Mouse (Mus musculus) myocyte (in vitro differentiated cells): ENCODE measurements around the gene Chaf1b. TPM values are rescaled to one million over a fixed set of nuclear protein-coding genes. Genes with fewer than 3 reads are reported as not detected.

Experiments
- H3K27me3 ChIP-seq: one replicate; pipeline ENCODE4 v1.6.1; 2011; ENCODE audit not compliant: control insufficient read depth, insufficient read depth, insufficient read length
- H3K36me3 ChIP-seq: one replicate; pipeline ENCODE4 v1.6.1; 2011; ENCODE audit not compliant: control insufficient read depth, insufficient read depth
- H3K4me2 ChIP-seq: one replicate; pipeline ENCODE4 v1.6.1; 2011; ENCODE audit warnings: low read depth, control low read depth
- H3K4me3 ChIP-seq: one replicate; pipeline ENCODE4 v1.5.1; 2011; ENCODE audit warnings: mild to moderate bottlenecking, control low read depth, moderate library complexity
- H3K79me2 ChIP-seq: one replicate; pipeline ENCODE4 v1.6.1; 2011; ENCODE audit not compliant: control insufficient read depth, insufficient read depth
- H3ac ChIP-seq: one replicate; pipeline ENCODE4 v1.6.1; 2011; ENCODE audit not compliant: control insufficient read depth, insufficient read length
- CEBPB ChIP-seq: IDR thresholded peaks from 2 replicates; pipeline ENCODE4 v1.6.1; 2011; ENCODE audit warnings: mild to moderate bottlenecking, moderate library complexity; ENCODE audit not compliant: poor library complexity, insufficient read depth, severe bottlenecking
- E2F4 ChIP-seq: IDR thresholded peaks from one replicate; pipeline ENCODE4 v1.6.1; 2011; ENCODE audit warnings: mild to moderate bottlenecking, control low read depth, moderate library complexity; ENCODE audit not compliant: insufficient read depth
- MAX ChIP-seq: IDR thresholded peaks from one replicate; pipeline ENCODE4 v1.6.1; 2011; ENCODE audit warnings: low read depth, mild to moderate bottlenecking, control low read depth
- MYOD1 ChIP-seq, 3 experiments: IDR thresholded peaks; one replicate each; pipeline ENCODE4 v1.6.1; 2011; ENCODE audit warnings: control low read depth in 2 of 3, low read depth in 2 of 3, mild to moderate bottlenecking in 2 of 3, moderate library complexity in 1 of 3; ENCODE audit not compliant: insufficient read length in 2 of 3, control insufficient read depth in 1 of 3
- MYOG ChIP-seq, 3 experiments: IDR thresholded peaks; one replicate each; pipeline ENCODE4 v1.6.1; 2011; ENCODE audit warnings: control low read depth in 2 of 3, low read depth in 2 of 3, mild to moderate bottlenecking in 2 of 3; ENCODE audit not compliant: insufficient read length in 2 of 3, control insufficient read depth in 1 of 3, insufficient read depth in 1 of 3
- POLR2A ChIP-seq: IDR thresholded peaks from one replicate; pipeline ENCODE4 v1.6.1; 2011; ENCODE audit warnings: low read depth, mild to moderate bottlenecking, control low read depth, moderate library complexity; ENCODE audit not compliant: insufficient read length
- POLR2AphosphoS2 ChIP-seq: IDR thresholded peaks from one replicate; pipeline ENCODE4 v1.6.1; 2011; ENCODE audit warnings: low read depth, control low read depth; ENCODE audit not compliant: insufficient read length
- REST ChIP-seq: IDR thresholded peaks from one replicate; pipeline ENCODE4 v1.6.1; 2011; ENCODE audit warnings: mild to moderate bottlenecking, control low read depth, moderate library complexity; ENCODE audit not compliant: insufficient read depth, insufficient read length
- SRF ChIP-seq: IDR thresholded peaks from one replicate; pipeline ENCODE4 v1.6.1; 2011; ENCODE audit warnings: low read depth; ENCODE audit not compliant: control insufficient read depth, insufficient read length
- TCF12 ChIP-seq: IDR thresholded peaks from one replicate; pipeline ENCODE4 v1.6.1; 2011; ENCODE audit warnings: mild to moderate bottlenecking, control low read depth; ENCODE audit not compliant: poor library complexity, insufficient read depth, severe bottlenecking
- TCF3 ChIP-seq: IDR thresholded peaks from one replicate; pipeline ENCODE4 v1.6.1; 2011; ENCODE audit warnings: low read depth, control low read depth; ENCODE audit not compliant: insufficient read length
- USF1 ChIP-seq: IDR thresholded peaks from one replicate; pipeline ENCODE4 v1.6.1; 2011; ENCODE audit warnings: low read depth, mild to moderate bottlenecking, control low read depth, moderate library complexity
- polyA plus RNA-seq: library from polyadenylated mRNA; unstranded; fragments of >200 nt; fragmentation: generic; extraction: Trizol; gene quantifications from one replicate; pipeline ENCODE4 v1.2.1, GENCODE M21; 2012; ENCODE audit warnings: missing spikeins

The Chaf1b gene
- polyA plus RNA-seq, 1 experiment: 7.1 TPM

DNA sequence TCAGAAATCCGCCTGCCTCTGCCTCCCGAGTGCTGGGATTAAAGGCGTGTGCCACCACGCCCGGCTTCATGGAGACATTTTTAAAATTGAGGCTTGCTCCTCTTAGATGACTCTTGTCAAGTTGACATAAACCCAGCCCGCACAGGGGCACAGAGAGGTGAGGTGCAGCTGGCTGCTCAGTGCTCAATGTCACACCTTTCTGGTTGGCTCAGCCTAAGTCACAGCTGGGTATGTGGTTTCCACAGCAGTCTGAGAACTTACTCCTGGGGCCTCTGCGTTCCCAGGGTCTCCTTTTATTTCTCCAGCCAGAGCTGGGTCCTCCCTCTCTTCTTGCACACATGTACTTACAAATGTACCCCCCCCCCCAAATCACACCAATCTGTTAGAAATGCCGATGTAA lies 24.5 kb downstream of the Chaf1b start:
- no peak overlapping the region for H3K4me2 ChIP-seq
- no peak overlapping the region for H3ac ChIP-seq
- TF ChIP-seq MYOG (IDR thresholded peaks at IDR 0.05; ENCODE audit: control insufficient read depth in 1 of 3, insufficient read depth in 1 of 3, insufficient read length in 2 of 3, low read depth in 2 of 3) (no peak), USF1 (no peak), CEBPB (no peak), MYOD1 (IDR thresholded peaks at IDR 0.05; ENCODE audit: control insufficient read depth in 1 of 3, insufficient read length in 2 of 3, low read depth in 2 of 3) (no peak), POLR2AphosphoS2 (no peak), TCF12 (no peak), SRF (no peak), E2F4 (no peak), POLR2A (no peak), MAX (no peak), REST (no peak), TCF3 (no peak)
- H3K36me3 ChIP-seq: no peaks in the 10 kb centered on the region
- no peaks in the 10 kb centered on the region for H3K79me2 ChIP-seq
- H3K27me3 ChIP-seq: no peaks in the 10 kb centered on the region
- H3K4me3 ChIP-seq: no peak overlapping the region

DNA sequence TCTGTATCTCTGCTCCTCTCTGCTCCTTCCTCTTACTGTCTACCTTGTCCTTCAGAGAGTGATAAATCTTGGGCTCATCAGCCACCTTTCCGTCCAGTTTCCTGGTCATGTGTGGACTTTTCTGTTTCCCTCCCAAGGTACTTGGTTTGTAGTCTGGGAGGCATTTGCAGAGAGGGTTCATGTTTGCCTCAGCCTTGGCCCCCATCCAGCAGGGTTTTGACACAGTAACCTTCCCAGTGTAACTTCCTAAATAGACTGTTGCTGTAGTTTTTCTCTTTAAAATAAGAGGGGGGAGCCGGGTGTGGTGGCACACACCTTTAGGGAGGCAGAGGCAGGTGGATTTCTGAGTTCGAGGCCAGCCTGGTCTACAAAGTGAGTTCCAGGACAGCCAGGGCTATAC lies 26.2 kb downstream of the Chaf1b start:
- Histone ChIP-seq H3K4me3 (no peak overlapping the region), H3ac (no peak overlapping the region), H3K4me2 (no peak overlapping the region), H3K79me2 (no peaks in the 10 kb centered on the region), H3K27me3 (no peaks in the 10 kb centered on the region), H3K36me3 (no peaks in the 10 kb centered on the region)
- no peak for TF ChIP-seq TCF3
- no peak for TF ChIP-seq REST
- TF ChIP-seq SRF: no peak
- no peak for TF ChIP-seq POLR2A
- no peak for TF ChIP-seq MAX
- TF ChIP-seq TCF12: no peak
- no peak for TF ChIP-seq USF1
- no peak for TF ChIP-seq CEBPB
- TF ChIP-seq POLR2AphosphoS2: no peak
- TF ChIP-seq MYOD1 (IDR thresholded peaks at IDR 0.05; ENCODE audit: control insufficient read depth in 1 of 3, insufficient read length in 2 of 3, low read depth in 2 of 3): no peak
- no peak for TF ChIP-seq MYOG (IDR thresholded peaks at IDR 0.05; ENCODE audit: control insufficient read depth in 1 of 3, insufficient read depth in 1 of 3, insufficient read length in 2 of 3, low read depth in 2 of 3)
- TF ChIP-seq E2F4: no peak

DNA sequence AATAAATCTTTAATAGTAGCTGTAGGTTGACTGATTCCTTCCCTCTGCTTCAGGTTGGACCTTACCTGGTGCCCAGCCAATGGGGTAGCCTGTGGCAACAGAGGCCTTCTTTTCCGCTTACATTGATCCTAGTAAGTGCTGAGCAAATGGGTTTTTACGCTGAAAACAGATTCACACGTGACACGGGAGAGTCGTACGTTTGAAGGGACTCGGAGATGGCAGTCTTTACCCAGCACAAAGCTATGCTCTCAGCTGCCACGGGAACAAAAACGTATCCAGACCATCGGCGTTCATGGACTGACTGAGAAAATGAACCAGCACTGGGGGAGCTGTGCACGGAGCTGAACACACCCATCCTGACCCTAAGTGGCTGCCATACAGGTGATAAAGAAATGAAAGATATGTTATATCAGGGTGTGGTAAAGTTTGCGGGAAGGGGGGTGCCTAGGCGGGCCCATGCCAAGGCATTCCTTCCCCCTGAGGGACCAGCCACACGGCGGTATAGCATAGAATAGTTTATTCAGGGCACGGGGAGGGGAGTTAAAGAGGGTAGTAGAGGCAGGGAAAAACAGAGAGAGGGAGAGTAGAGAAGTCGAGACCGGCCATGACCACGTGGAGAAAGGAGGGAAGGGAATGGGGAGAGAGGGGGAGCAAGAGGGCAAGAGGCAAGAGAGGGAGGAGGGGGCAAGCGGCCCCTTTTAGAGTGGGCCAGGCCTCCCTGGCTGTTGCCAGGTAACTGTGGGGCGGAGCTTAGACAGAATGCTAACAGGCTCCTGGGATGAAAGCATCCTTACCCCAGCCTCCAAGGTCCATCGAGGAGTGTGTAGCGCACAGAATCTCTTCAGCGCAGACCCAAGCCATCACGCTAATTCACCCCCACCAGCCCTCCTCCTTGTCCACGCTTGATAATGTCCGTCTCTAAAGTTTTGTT lies 27.3 kb downstream of the Chaf1b start:
- H3K79me2 ChIP-seq: no peaks in the 10 kb centered on the region
- no peak for TF ChIP-seq MYOD1 (IDR thresholded peaks at IDR 0.05; ENCODE audit: control insufficient read depth in 1 of 3, insufficient read length in 2 of 3, low read depth in 2 of 3)
- TF ChIP-seq TCF3: no peak
- H3K36me3 ChIP-seq: no peaks in the 10 kb centered on the region

DNA sequence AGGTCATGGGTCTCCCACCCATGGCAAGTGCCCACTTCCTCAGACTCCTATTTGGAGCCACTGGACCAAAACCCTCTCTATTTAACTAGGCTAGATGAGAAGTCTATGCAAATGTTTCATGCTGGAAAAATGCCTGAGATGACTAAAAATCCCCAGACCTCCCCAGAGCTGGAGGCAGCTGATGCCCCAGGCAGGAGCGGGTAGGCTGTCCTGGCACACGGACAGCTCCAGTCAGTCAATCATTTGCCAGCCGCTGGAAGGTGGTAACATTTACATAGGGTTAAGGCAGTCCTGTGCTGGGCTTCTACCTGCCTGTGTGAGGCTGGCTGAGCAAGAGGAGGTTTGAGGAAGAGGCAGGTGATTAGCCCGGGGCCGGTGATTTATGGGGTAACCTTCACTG lies 28.5 kb downstream of the Chaf1b start:
- H3K4me3 ChIP-seq: no peak overlapping the region
- TF ChIP-seq MYOG (IDR thresholded peaks at IDR 0.05; ENCODE audit: control insufficient read depth in 1 of 3, insufficient read depth in 1 of 3, insufficient read length in 2 of 3, low read depth in 2 of 3): no peak
- TF ChIP-seq REST: no peak
- no peak for TF ChIP-seq MAX
- TF ChIP-seq SRF: no peak
- TF ChIP-seq E2F4: no peak
- no peak for TF ChIP-seq TCF12
- no peak for TF ChIP-seq CEBPB
- TF ChIP-seq POLR2AphosphoS2: no peak
- TF ChIP-seq USF1: no peak
- no peak for TF ChIP-seq MYOD1 (IDR thresholded peaks at IDR 0.05; ENCODE audit: control insufficient read depth in 1 of 3, insufficient read length in 2 of 3, low read depth in 2 of 3)
- TF ChIP-seq POLR2A: no peak
- H3K79me2 ChIP-seq: no peaks in the 10 kb centered on the region
- no peak overlapping the region for H3K4me2 ChIP-seq
- H3ac ChIP-seq: no peak overlapping the region
- no peaks in the 10 kb centered on the region for H3K27me3 ChIP-seq
- no peaks in the 10 kb centered on the region for H3K36me3 ChIP-seq

More for the DNA sequence above, 27.3 kb downstream of the Chaf1b start:
- Histone ChIP-seq H3K4me2 (no peak overlapping the region), H3K4me3 (no peak overlapping the region), H3ac (no peak overlapping the region), H3K27me3 (no peaks in the 10 kb centered on the region)

DNA sequence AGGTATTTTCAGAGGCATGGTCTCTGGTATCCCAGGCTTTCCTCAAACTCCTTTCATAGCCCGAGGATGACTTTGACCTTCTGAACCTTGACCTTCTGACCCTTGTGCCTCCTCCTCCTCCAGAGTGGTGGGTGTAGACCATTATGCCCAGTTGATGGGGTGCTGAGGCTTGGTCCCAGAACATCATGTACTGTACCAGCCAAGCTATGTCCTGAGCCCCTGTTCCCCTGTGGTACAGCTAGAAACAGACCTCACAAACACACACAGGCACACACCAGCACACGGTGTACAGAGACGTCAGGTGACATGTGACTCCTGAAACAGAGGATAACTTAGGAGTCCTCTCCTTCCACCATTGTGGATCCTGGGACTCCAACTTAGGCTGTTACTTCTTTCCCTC lies 29.1 kb downstream of the Chaf1b start:
- Histone ChIP-seq H3ac (no peak overlapping the region), H3K36me3 (no peaks in the 10 kb centered on the region), H3K4me2 (no peak overlapping the region), H3K27me3 (no peaks in the 10 kb centered on the region), H3K79me2 (no peaks in the 10 kb centered on the region), H3K4me3 (no peak overlapping the region)
- TF ChIP-seq MAX: no peak
- TF ChIP-seq POLR2AphosphoS2: no peak
- no peak for TF ChIP-seq TCF3
- no peak for TF ChIP-seq TCF12
- no peak for TF ChIP-seq REST
- TF ChIP-seq MYOG (IDR thresholded peaks at IDR 0.05; ENCODE audit: control insufficient read depth in 1 of 3, insufficient read depth in 1 of 3, insufficient read length in 2 of 3, low read depth in 2 of 3): no peak
- no peak for TF ChIP-seq E2F4
- TF ChIP-seq MYOD1 (IDR thresholded peaks at IDR 0.05; ENCODE audit: control insufficient read depth in 1 of 3, insufficient read length in 2 of 3, low read depth in 2 of 3): no peak
- no peak for TF ChIP-seq CEBPB
- no peak for TF ChIP-seq USF1
- TF ChIP-seq SRF: no peak
- TF ChIP-seq POLR2A: no peak
